28 mouse cellular contexts compared by ENCODE assay signal in the genomic region with DNA sequence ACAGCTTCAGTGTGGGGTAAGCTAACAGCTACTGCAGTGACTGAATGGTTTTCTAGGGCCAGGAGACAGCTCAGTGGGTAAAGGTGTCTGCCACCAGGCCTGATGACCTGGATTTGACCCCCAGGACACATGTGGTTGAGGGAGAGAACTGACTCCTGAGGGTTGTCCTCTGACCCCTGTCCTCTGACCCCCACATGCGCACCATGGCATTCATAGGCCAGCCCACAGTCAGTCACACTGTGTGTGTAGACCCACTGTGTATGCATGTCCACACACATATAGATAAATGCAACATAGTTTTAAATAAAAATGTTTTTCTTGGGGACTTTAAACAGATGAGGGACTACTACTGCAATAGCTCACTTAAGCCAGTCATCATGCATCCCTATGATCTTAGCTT. TPM values are rescaled to one million over a fixed set of nuclear protein-coding genes. Genes with fewer than 3 reads are reported as not detected.
A peak's percentile ranks its signal among the peaks of the same experiment; 100 is the strongest.
DNase-seq lines count a peak whose midpoint lies in the region; ATAC-seq lines count a peak whose summit lies in the region.
"Had no signal": no experiment of that assay in that cellular context is flagged by ENCODE, and none has a peak within 500 bp of the region (broad histone marks: within the 10 kb centered on the region; RNA-seq: fewer than 3 reads in every experiment).

No protein-coding gene starts in this region.

- no peaks in the 10 kb centered on the region for H3K36me3 ChIP-seq in forebrain, embryonic 12.5 days (replicated peaks)
- H3K36me3 ChIP-seq in forebrain, embryonic 16.5 days (ENCODE audit: control insufficient read depth, insufficient read depth): no peaks in the 10 kb centered on the region
- no peaks in the 10 kb centered on the region for H3K36me3 ChIP-seq in kidney, embryonic 15.5 days
- H3K36me3 ChIP-seq in neural tube, embryonic 12.5 days: no peaks in the 10 kb centered on the region
- no peaks in the 10 kb centered on the region for H3K36me3 ChIP-seq in neural tube, embryonic 15.5 days
- H3K36me3 ChIP-seq: heart, embryonic 12.5 days; limb, embryonic 10.5 days; limb, embryonic 15.5 days; liver, embryonic 13.5 days had no signal

- H3K27me3 ChIP-seq in forebrain, embryonic 12.5 days: no peaks in the 10 kb centered on the region
- H3K27me3 ChIP-seq in forebrain, embryonic 16.5 days (replicated peaks; ENCODE audit: control insufficient read depth, insufficient read depth, low read length): no peaks in the 10 kb centered on the region
- H3K27me3 ChIP-seq in kidney, embryonic 15.5 days: no peaks in the 10 kb centered on the region
- H3K27me3 ChIP-seq in neural tube, embryonic 12.5 days (replicated peaks): no peaks in the 10 kb centered on the region
- H3K27me3 ChIP-seq in neural tube, embryonic 15.5 days (replicated peaks): no peaks in the 10 kb centered on the region
- H3K27me3 ChIP-seq: heart, embryonic 12.5 days; limb, embryonic 15.5 days; liver, embryonic 13.5 days; megakaryocyte, embryonic 14.5 days had no signal

- peak; percentile 17; the same call in 1 of the 2 replicates for ATAC-seq in forebrain, embryonic 12.5 days (ENCODE audit: low FRiP score)
- ATAC-seq in forebrain, embryonic 16.5 days: no peak
- 0 out of 2 replicates have a peak, but pooled peaks have one; percentile 15 for ATAC-seq in kidney, embryonic 15.5 days (replicated peaks; ENCODE audit: low FRiP score)
- peak; percentile 50; the same call in 1 of the 2 replicates for ATAC-seq in neural tube, embryonic 12.5 days (ENCODE audit: low FRiP score, low read depth)
- ATAC-seq in neural tube, embryonic 15.5 days (ENCODE audit: low FRiP score): no peak
- ATAC-seq: forebrain, embryonic 14.5 days; intestine, postnatal 0 days; lung, postnatal 0 days had no signal

- H3K27ac ChIP-seq in forebrain, embryonic 12.5 days: no peak overlapping the region
- no peak overlapping the region for H3K27ac ChIP-seq in forebrain, embryonic 16.5 days (ENCODE audit: low read length)
- no peak overlapping the region for H3K27ac ChIP-seq in kidney, embryonic 15.5 days
- no peak overlapping the region for H3K27ac ChIP-seq in neural tube, embryonic 12.5 days
- no peak overlapping the region for H3K27ac ChIP-seq in neural tube, embryonic 15.5 days (replicated peaks)
- H3K27ac ChIP-seq: gastrocnemius, adult 2 months; heart, adult 2 months; liver, embryonic 13.5 days had no signal

- H3K4me1 ChIP-seq in forebrain, embryonic 12.5 days: peaks cover 15% of the 10 kb centered on the region
- no peaks in the 10 kb centered on the region for H3K4me1 ChIP-seq in forebrain, embryonic 16.5 days (replicated peaks; ENCODE audit: control insufficient read depth, insufficient read depth, low read length)
- H3K4me1 ChIP-seq in kidney, embryonic 15.5 days: 0 out of 2 replicates have a peak, but pooled peaks cover 4% of the 10 kb centered on the region
- 0 out of 2 replicates have a peak, but pooled peaks cover 5% of the 10 kb centered on the region for H3K4me1 ChIP-seq in neural tube, embryonic 12.5 days
- 0 out of 2 replicates have a peak, but pooled peaks cover 3% of the 10 kb centered on the region for H3K4me1 ChIP-seq in neural tube, embryonic 15.5 days
- H3K4me1 ChIP-seq: liver, embryonic 13.5 days; megakaryocyte, embryonic 14.5 days had no signal

- no peak for DNase-seq in kidney, postnatal 14 days
- DNase-seq in cerebellum, postnatal 4 days (ENCODE audit: low spot score in 2 of 2): no peak
- DNase-seq: adrenal gland, postnatal 25 days; cerebellum, adult 11-12 months; cerebellum, adult 9-11 months; gastrocnemius, adult 2 months; gastrocnemius, postnatal 36 days; heart, adult 2 months; heart, postnatal 4 days; layer of hippocampus, adult 9-11 months; liver, embryonic 13.5 days; lung, adult 18-20 months; lung, postnatal 4 days; retina, postnatal 1 day; right cerebral cortex, postnatal 14 days; thymus, postnatal 4 days had no signal

- no peak overlapping the region for H3K4me2 ChIP-seq in forebrain, embryonic 12.5 days
- H3K4me2 ChIP-seq in forebrain, embryonic 16.5 days (ENCODE audit: low read length): no peak overlapping the region
- no peak overlapping the region for H3K4me2 ChIP-seq in kidney, embryonic 15.5 days
- no peak overlapping the region for H3K4me2 ChIP-seq in neural tube, embryonic 12.5 days (replicated peaks)
- H3K4me2 ChIP-seq in neural tube, embryonic 15.5 days: no peak overlapping the region
- H3K4me2 ChIP-seq: heart, embryonic 12.5 days; liver, embryonic 13.5 days had no signal

- WGBS in forebrain, embryonic 12.5 days: 91% methylated on average over 1 of the region's 1 CpGs
- 100% methylated on average over 1 of the region's 1 CpGs for WGBS in forebrain, embryonic 16.5 days
- 95% methylated on average over 1 of the region's 1 CpGs for WGBS in kidney, embryonic 15.5 days
- 95% methylated on average over 1 of the region's 1 CpGs for WGBS in neural tube, embryonic 12.5 days
- 100% methylated on average over 1 of the region's 1 CpGs for WGBS in neural tube, embryonic 15.5 days

- no peak overlapping the region for H3K4me3 ChIP-seq in forebrain, embryonic 12.5 days (replicated peaks)
- no peak overlapping the region for H3K4me3 ChIP-seq in forebrain, embryonic 16.5 days (replicated peaks; ENCODE audit: low read length)
- no peak overlapping the region for H3K4me3 ChIP-seq in kidney, embryonic 15.5 days (replicated peaks)
- no peak overlapping the region for H3K4me3 ChIP-seq in neural tube, embryonic 12.5 days
- H3K4me3 ChIP-seq in neural tube, embryonic 15.5 days (replicated peaks): no peak overlapping the region
- H3K4me3 ChIP-seq: gastrocnemius, adult 2 months; heart, adult 2 months; heart, embryonic 12.5 days; liver, embryonic 13.5 days; megakaryocyte, embryonic 14.5 days had no signal

- no peaks in the 10 kb centered on the region for H3K9me3 ChIP-seq in forebrain, embryonic 12.5 days
- no peaks in the 10 kb centered on the region for H3K9me3 ChIP-seq in forebrain, embryonic 16.5 days (ENCODE audit: control insufficient read depth, low read length)
- H3K9me3 ChIP-seq in kidney, embryonic 15.5 days (replicated peaks): no peaks in the 10 kb centered on the region
- H3K9me3 ChIP-seq in neural tube, embryonic 12.5 days: no peaks in the 10 kb centered on the region
- H3K9me3 ChIP-seq in neural tube, embryonic 15.5 days (replicated peaks): no peaks in the 10 kb centered on the region
- H3K9me3 ChIP-seq: heart, embryonic 12.5 days; limb, embryonic 10.5 days; limb, embryonic 15.5 days; liver, embryonic 13.5 days; megakaryocyte, embryonic 14.5 days had no signal

- no peak overlapping the region for H3K9ac ChIP-seq in forebrain, embryonic 12.5 days
- H3K9ac ChIP-seq in forebrain, embryonic 16.5 days (replicated peaks; ENCODE audit: low read depth, low read length): no peak overlapping the region
- no peak overlapping the region for H3K9ac ChIP-seq in kidney, embryonic 15.5 days
- no peak overlapping the region for H3K9ac ChIP-seq in neural tube, embryonic 12.5 days
- H3K9ac ChIP-seq in neural tube, embryonic 15.5 days (replicated peaks): no peak overlapping the region
- H3K9ac ChIP-seq: heart, embryonic 12.5 days; limb, embryonic 15.5 days; liver, embryonic 13.5 days had no signal

RNA-seq across cellular contexts. Expression of gene Nhsl1, which starts 22.1 kb away (rescaled TPM):
- 15.9 and 17.2 TPM in 2 replicates for polyA plus RNA-seq in forebrain, embryonic 12.5 days (2016; fragmentation: Nextera tagmentation; extraction: Ambion mirVana)
- polyA plus RNA-seq in forebrain, embryonic 16.5 days (2015; fragmentation: Nextera tagmentation; extraction: Ambion mirVana): 16.9 and 17.4 TPM in 2 replicates
- polyA plus RNA-seq in kidney, embryonic 15.5 days (2015; fragmentation: Nextera tagmentation; extraction: Ambion mirVana): 9.4 and 9.5 TPM in 2 replicates
- 18.9 and 20.3 TPM in 2 replicates for polyA plus RNA-seq in neural tube, embryonic 12.5 days (2016; fragmentation: Nextera tagmentation; extraction: Ambion mirVana)
- 13.1 and 13.3 TPM in 2 replicates for polyA plus RNA-seq in neural tube, embryonic 15.5 days (2015; fragmentation: Nextera tagmentation; extraction: Ambion mirVana)

Comparison
In these comparisons a context has a peak if more than half of its experiments do, and no peak if none do; other contexts are left out.
1. ATAC-seq: peak in forebrain, embryonic 12.5 days (single experiment), kidney, embryonic 15.5 days (single experiment) and neural tube, embryonic 12.5 days (single experiment); none in forebrain, embryonic 16.5 days (single experiment) and neural tube, embryonic 15.5 days (single experiment).